Mouse (Mus musculus) E14TG2a.4 (cell line): Measurements from ENCODE around the gene Tmc6.

Experiments used
- H3K27me3 ChIP-seq: 2 replicates; pipeline ENCODE4 v1.6.1; 2014; ENCODE audit warnings: low read length, control low read depth; ENCODE audit not compliant: insufficient read depth
- H3K36me3 ChIP-seq: 2 replicates; pipeline ENCODE4 v1.6.1; 2014; ENCODE audit warnings: low read length, control low read depth; ENCODE audit not compliant: insufficient read depth
- H3K4me1 ChIP-seq: replicated peaks from 2 replicates; pipeline ENCODE4 v1.6.1; 2014; ENCODE audit warnings: low read depth, low read length, control low read depth
- H3K4me3 ChIP-seq: replicated peaks from 2 replicates; pipeline ENCODE4 v1.5.1; 2014; ENCODE audit warnings: mild to moderate bottlenecking, low read length
- H3K9me3 ChIP-seq: 2 replicates; pipeline ENCODE4 v1.6.1; 2014; ENCODE audit warnings: low read length, control low read depth
- CTCF ChIP-seq: conservative IDR thresholded peaks from 2 replicates; pipeline ENCODE4 v1.5.1; 2014; ENCODE audit warnings: low read length
- NANOG ChIP-seq: IDR thresholded peaks from 2 replicates; pipeline ENCODE4 v1.6.1; 2014; ENCODE audit warnings: borderline replicate concordance, low read length, mixed read lengths
- POU5F1 ChIP-seq: IDR thresholded peaks from 2 replicates; pipeline ENCODE4 v1.6.1; 2014; ENCODE audit warnings: low read length, borderline replicate concordance

Gene Tmc6

GRCm38 (mm10) chr11:117781993-117782704, at the start of gene Tmc6, which contains the start of gene Tmc8:
Gene Tmc6 (minus strand): TSS chr11:117782198.
Gene Tmc8 (plus strand): TSS chr11:117782076.
- H3K9me3 ChIP-seq = no peaks in the 10 kb centered on the region
- H3K36me3 ChIP-seq = peaks cover 35% of the 10 kb centered on the region
- TF ChIP-seq CTCF (no peak), NANOG (no peak), POU5F1 (no peak)
- peak within 1 kb of the TSS; percentile 87 for H3K4me3 ChIP-seq
- peaks cover 79% of the 10 kb centered on the region for H3K4me1 ChIP-seq
- H3K27me3 ChIP-seq = peaks cover 12% of the 10 kb centered on the region; the same call in 1 of the 2 replicates

- Histone ChIP-seq H3K4me1 (peaks cover 92% of the 10 kb centered on the region), H3K27me3 (no peaks in the 10 kb centered on the region), H3K36me3 (no peaks in the 10 kb centered on the region), H3K4me3 (0 out of 2 replicates have a peak overlapping the region, but pooled peaks have one; percentile 13), H3K9me3 (no peaks in the 10 kb centered on the region)
- TF ChIP-seq CTCF (no peak), NANOG (no peak), POU5F1 (no peak)
Measured at GRCm38 (mm10) chr11:117830401-117830800, 48.4 kb upstream of the Tmc6 start.

GRCm38 (mm10) chr11:117829671-117830215, 47.7 kb upstream of the Tmc6 start:
- no peaks in the 10 kb centered on the region for H3K36me3 ChIP-seq
- no peak for TF ChIP-seq POU5F1
- TF ChIP-seq NANOG = no peak
- no peak for TF ChIP-seq CTCF
- no peaks in the 10 kb centered on the region for H3K9me3 ChIP-seq
- peaks cover 91% of the 10 kb centered on the region for H3K4me1 ChIP-seq
- H3K4me3 ChIP-seq = no peak overlapping the region
- H3K27me3 ChIP-seq = no peaks in the 10 kb centered on the region

- Histone ChIP-seq H3K4me3 (0 out of 2 replicates have a peak overlapping the region, but pooled peaks have one; percentile 11), H3K36me3 (peaks cover 4% of the 10 kb centered on the region), H3K27me3 (no peaks in the 10 kb centered on the region), H3K4me1 (peaks cover 89% of the 10 kb centered on the region), H3K9me3 (no peaks in the 10 kb centered on the region)
- TF ChIP-seq NANOG = no peak
- no peak for TF ChIP-seq POU5F1
- TF ChIP-seq CTCF = no peak
Measured at GRCm38 (mm10) chr11:117828888-117829604, 47.0 kb upstream of the Tmc6 start.

- H3K9me3 ChIP-seq = no peaks in the 10 kb centered on the region
- H3K4me1 ChIP-seq = peaks cover 91% of the 10 kb centered on the region
- H3K36me3 ChIP-seq = peaks cover 11% of the 10 kb centered on the region
- TF ChIP-seq CTCF (no peak), NANOG (no peak), POU5F1 (no peak)
- no peaks in the 10 kb centered on the region for H3K27me3 ChIP-seq
- peak overlapping the region; percentile 17 for H3K4me3 ChIP-seq
Measured at GRCm38 (mm10) chr11:117828149-117828887, 46.3 kb upstream of the Tmc6 start.

- Histone ChIP-seq H3K4me1 (peaks cover 93% of the 10 kb centered on the region), H3K36me3 (peaks cover 21% of the 10 kb centered on the region), H3K9me3 (no peaks in the 10 kb centered on the region), H3K27me3 (no peaks in the 10 kb centered on the region), H3K4me3 (no peak overlapping the region)
- TF ChIP-seq POU5F1 = no peak
- TF ChIP-seq NANOG = no peak
- no peak for TF ChIP-seq CTCF
Measured at GRCm38 (mm10) chr11:117827386-117827785, 45.4 kb upstream of the Tmc6 start.

GRCm38 (mm10) chr11:117826916-117827315, 44.9 kb upstream of the Tmc6 start:
- peaks cover 93% of the 10 kb centered on the region for H3K4me1 ChIP-seq
- H3K9me3 ChIP-seq = no peaks in the 10 kb centered on the region
- no peaks in the 10 kb centered on the region for H3K27me3 ChIP-seq
- H3K36me3 ChIP-seq = peaks cover 26% of the 10 kb centered on the region
- peak overlapping the region; percentile 91 for H3K4me3 ChIP-seq
- no peak for TF ChIP-seq CTCF
- no peak for TF ChIP-seq NANOG
- no peak for TF ChIP-seq POU5F1
